Mouse (Mus musculus): Measurements from ENCODE around the gene Tmsb10.

The Tmsb10 gene

DNA sequence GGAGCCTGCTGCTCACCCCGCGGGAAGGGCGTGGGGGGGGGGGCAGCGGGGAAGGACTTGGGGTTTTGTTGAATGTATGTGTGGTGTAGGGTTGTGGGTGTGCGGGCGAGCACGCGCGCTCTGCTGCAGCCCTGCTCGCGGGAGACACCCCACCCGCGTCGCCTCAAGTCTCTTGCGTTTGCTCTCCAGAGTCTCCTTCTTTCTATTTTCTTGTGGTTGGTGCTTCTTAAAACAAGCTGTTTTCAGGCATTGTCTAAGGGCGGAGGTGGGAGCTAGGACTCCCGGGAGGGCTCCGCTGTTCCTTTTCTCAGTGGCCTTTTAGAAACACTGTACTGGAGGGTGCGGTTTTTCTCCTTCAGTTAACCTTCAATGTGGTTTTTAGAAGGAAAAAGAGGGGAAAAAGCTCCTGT lies at the start of gene Tmsb10:
Gene Tmsb10 (minus strand): TSS at position 87 of the 410 bp plus-strand sequence.
- no peak for DNase-seq (ENCODE audit: low spot score)

DNA sequence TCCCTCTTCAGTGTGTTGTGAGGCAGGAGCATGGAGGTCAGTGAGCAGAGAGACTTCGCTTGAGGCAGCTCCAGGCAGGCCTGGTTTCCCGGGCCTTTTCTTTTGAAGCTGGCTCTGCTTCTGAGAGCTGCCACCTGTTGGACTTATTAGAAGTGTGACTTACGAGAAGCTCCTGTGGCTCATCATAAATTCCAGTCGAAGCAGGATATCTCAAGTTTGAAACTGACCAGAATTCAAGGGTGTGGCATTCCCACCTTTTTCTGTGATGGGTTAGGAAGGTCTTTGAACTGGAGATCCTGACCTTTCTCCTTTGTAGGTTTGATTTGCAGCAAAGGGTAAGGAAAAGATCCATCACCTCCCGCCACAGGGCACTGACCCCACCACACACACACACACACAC lies 45.1 kb upstream of the Tmsb10 start:
- DNase-seq (ENCODE audit: low spot score) = no peak

DNA sequence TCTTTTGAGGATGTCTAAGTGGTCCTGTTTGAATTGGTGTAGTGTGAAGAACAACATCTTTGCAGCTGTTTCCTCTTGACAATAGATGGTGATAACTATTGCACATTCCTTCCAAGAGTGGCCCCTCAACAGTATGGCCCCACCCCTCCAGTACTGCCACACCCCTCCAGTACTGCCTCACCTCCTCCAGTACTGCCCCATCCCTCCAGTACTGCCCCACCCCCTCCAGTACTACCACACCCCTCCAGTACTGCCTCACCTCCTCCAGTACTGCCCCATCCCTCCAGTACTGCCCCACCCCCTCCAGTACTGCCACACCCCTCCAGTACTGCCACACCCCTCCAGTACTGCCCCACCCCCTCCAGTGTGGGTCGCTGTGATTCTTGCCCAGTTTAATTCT lies 43.8 kb upstream of the Tmsb10 start:
- DNase-seq (ENCODE audit: low spot score) = no peak

DNA sequence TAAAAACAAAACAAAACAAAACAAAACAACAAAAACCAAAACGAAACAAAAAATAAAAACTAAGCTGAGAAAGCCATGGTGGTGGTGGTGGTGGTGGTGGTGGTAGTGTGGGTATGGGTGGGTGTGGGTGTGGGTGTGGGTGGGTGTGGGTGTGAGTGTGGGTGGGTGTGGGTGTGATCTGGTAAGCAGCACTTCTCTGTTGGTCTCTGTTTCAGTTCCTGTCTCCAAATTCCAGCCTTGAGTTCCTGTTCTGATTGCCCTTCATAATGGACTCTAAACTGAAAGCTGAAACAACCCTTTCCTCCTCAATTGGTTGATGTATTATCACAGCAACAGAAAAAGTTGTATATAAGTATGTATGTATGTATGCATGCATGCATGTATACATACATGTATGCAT lies 40.3 kb upstream of the Tmsb10 start:
- DNase-seq (ENCODE audit: low spot score) = no peak

DNA sequence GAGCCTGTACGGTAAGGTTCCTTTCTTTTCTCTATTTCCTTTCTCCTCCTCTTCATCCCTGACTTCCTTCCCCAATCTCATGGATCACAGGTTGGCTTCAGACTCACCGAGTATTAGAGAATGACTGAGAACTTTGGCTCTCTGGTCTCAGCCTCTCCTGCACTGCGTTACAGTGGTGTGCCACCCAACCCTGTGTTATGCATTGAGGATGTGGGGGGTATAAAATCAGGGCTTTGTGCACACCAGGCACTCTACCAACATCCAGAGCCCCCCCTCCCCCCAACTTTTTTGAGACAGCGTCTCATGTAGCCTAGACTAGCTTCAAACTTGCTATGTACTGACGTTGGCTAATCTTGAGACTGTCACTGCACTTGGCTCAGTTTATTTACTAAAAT lies 35.1 kb upstream of the Tmsb10 start:
- no peak for DNase-seq (ENCODE audit: low spot score)

DNA sequence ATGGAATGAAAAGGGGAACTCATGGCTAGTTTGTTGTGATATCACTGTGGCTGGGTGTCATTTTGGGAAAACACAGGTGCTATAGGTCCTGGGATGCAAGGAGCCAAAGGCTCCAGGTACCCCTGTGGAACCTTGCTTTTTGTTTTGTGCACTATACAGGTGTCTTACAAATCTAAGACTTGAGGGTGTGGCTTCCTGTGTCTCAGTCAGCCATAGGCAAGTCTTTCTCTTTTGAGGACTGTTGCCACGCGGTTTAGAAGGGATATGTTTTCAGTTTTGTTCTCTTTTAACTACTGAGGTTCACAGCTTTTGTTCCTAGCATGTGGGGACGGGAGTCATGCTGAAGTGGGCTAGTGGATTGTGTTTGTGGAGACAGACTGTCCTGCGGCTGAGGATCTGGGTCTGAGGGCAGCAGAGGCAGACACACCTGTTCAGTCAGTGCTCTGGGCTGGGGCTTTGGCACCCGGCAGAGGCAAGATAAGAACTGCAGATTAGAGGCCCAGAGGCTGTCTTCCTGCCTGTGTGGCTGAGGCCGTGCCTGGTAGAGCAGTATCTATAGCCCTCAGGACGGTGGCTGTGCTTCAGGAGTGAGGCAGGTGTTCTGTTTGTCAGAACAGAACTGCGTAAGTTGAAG lies 34.6 kb upstream of the Tmsb10 start:
- no peak for DNase-seq (ENCODE audit: low spot score)

DNA sequence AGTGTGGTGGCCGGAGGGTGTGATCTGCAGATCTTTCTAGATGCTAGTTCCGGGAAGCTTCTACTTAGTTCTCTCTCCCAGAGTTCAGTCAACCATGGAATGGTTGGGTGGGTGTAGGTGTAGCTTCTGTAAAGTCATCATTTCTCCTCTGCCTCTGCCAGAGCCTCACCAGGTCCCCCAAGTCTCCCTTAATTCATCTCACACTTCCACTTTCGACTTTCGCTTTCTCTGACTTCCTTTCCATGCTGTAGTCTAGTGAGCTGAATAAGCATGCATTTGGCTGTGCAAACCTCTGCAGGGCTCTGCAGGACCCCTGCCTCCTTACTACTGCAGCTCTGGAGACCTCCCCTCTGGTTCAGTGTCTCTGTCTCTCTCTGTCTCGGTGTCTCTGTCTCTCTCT lies 31.7 kb upstream of the Tmsb10 start:
- DNase-seq (ENCODE audit: low spot score) = no peak

DNA sequence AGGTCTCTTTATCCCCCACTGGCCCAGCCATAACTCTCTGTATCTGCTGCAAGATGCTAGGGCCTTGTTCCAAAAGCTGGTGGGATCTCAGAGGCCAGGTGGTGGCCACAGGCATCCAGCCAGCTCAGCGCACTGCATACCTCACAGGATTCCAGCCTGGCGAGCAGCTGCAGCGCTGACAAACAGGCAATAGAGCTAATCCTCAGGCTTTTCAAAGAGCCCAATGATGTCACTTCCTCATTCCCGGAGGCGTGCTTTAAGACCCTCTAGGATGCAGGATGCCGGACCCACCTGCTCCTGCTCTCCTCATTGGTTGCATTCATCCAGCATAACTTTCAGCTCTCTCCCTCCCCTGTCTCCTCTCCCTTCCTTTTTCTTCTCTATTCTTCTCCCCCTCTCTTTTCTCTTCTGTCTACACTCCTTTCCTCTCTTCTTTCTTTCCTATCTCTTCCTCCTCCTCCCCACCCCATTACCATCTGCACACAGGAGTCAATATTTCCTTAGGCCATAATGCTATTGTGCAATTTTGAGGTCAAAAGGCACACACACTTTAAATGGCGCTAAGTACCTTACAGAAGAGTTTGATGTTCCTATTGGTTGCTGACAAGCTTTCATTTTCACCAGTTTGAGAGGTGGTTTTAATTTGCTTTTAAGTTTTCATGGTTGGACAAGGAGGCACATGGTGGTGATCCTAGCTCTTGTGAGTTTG lies 30.6 kb upstream of the Tmsb10 start:
- no peak for DNase-seq (ENCODE audit: low spot score)

DNA sequence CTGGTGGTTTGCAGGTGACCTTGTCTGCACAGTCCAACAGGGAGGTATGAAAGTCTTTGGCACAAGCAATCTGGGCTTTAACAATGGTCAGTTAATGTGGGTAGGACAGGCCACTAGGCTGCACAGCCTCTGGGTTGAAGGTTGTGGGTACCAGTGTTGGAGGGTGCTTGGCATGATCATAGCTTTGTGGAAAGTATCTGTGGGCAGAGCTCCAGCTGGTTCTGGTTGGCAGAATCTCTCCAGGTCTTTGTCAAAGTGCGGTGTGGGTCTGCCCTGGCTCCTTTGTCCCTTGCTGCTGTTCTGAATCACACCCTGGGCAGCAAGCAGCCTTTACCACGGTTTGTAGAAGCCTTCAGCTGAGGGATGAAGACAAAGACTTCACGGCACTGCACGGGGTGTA lies 24.0 kb upstream of the Tmsb10 start:
- DNase-seq (ENCODE audit: low spot score) = no peak

DNA sequence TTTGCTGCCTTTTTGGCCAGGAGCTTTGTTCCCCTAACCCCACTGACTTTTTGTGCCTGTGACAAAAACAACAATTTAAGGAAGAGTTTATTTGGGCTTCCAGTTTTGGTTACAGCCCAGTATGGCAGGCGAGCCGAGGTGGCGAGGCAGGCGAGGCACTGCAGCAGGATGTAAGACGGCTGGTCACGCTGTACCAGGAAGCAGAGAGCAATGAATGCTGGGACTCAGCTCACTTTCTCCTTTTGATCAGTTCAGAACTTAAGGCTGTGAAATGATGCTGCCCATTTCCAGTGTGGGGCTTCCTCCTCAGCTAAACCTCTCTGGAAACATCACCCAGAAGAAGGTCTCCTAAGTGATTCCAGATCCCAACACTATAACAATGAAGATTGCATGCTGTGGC lies 23.3 kb upstream of the Tmsb10 start:
- no peak for DNase-seq (ENCODE audit: low spot score)

DNA sequence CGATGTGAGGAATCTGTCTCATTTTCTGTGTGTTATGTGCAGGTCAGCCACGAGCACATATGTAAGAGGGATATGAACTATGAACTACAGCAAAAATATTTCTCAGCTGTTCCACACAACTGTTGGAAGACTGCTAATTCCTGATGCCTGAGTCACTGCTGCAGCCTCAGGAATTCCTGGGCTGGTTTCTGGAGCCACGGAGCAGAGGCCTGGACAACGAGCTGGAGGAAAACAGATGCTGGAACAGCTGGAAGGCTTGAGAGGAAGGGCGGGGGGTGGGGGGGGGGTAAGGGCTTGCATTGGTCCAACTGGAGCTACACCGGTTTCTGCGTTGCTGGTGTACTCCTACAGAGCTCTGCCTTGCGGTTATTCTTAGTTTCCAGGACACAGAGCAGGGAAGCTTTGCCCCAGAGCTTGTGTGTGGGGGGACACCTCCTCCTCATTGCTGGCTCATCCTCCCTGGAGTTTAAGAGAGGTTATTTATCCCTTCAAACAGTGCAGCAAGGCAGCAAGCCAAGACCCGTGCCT lies 22.6 kb upstream of the Tmsb10 start:
- DNase-seq (ENCODE audit: low spot score) = peak; percentile 60

DNA sequence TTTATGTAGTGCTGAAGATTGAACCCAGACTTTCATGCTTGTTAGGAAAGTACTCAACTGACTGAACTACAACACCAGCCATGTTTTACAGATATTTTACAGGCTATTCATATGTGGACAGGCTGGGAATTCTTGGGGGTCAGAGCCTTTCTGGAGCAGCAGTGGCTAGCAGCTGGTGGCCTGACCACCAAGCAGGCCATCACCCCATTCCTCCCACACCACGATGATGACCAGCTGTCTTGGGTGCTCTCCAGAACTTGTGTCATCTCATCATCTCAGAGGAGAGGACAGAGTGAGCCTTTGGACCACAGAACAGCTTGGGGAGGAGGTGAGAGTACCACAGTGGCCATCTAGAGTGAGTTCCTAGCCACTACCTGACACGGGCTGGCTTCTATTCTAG lies 18.3 kb upstream of the Tmsb10 start:
- no peak for DNase-seq (ENCODE audit: low spot score)

DNA sequence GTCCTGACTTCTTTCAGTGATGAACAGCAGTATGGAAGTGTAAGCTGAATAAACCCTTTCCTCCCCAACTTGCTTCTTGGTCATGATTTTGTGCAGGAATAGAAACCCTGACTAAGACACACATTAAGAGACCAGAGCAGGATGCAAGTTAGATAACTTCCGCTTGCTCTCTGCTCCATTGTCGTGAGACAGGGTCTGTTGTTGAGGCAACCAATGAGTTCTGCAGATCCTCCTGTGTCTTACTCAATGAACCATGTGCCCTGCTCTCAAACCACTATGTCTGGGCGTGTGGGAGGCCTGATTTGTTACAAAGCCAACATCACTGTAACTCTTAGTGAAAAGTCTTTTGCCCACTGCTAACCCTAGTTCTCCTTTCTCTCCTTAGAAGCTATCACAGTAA lies 12.5 kb upstream of the Tmsb10 start:
- DNase-seq (ENCODE audit: low spot score) = no peak

DNA sequence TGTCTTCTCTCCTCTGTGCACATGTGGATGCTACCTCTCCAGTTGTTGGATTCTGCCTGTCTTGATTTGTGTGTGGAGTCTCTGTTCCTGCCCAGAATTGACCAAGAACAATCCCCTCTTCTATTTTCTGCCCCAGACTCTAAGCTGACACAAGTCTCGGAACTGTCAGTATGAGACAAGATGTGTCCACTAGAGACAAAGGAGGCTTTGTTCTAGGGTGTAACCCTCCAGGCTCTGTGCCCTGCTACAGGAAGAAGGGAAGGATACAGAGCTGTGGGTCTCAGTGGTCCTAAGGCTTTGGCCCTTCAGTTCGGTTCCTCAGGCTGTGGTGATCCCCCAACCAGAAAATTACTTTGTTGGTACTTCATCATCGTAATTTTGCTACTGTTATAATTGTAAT lies 11.2 kb upstream of the Tmsb10 start:
- DNase-seq (ENCODE audit: low spot score) = no peak

DNA sequence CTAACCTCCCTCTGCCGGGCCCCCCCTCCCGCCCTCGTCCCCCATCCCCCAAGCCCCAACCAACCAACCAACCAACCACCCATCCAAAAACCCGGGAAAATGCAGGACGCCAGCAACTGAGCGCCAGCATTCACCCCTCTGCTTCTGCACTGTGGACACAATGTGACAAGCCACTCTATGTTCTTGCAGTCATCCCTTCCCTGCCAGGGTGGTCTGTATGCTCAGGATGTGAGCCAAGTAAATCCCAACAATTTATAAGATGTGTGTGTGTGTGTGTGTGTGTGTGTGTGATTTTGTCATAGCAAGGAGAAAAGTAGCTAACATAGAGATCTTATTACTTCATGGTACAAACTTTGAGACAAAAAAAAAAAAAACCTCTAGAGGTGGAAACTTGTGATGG lies 6.7 kb upstream of the Tmsb10 start:
- DNase-seq (ENCODE audit: low spot score) = no peak

DNA sequence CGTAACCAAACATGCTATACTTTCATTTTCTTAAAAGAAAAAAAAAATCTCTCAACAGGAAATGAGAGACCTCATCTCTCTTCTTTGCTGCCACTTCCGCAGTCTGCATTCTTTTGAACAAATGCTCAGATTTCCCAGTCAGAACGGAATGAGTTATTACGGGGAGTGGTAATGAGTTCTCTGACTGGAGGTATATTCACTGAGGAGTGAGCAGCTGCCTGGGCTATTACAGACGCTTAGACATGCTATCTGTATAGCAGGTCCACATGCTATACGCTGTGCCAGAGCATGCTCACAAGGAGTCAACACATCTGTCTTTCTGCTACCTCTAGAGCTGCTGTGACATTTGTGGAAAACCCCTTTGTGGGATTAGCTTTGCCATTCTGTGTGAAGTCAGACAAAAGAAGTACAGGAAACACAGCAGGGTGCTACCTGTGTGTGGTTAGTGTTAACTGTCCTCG lies 3.8 kb upstream of the Tmsb10 start:
- no peak for DNase-seq (ENCODE audit: low spot score)

DNA sequence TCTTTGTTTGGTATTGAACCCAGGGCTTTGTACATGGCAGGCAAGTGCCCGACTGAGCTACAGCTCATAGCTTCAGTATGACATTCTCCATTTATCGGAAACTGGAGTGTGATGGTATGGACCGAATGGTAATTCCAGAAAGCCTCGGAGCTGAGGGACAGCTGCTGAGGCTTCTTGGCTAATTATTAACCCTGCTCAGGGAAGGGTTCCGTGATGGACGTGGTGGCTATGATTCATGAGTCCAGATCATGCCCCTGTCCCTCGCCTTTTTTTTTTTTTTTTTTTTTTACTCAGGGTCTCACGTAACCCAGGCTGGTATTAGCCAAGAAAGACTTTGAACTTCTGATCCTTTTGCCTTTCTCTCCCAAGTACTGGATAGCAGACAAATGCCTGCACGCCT lies 3.1 kb upstream of the Tmsb10 start:
- no peak for DNase-seq (ENCODE audit: low spot score)

DNA sequence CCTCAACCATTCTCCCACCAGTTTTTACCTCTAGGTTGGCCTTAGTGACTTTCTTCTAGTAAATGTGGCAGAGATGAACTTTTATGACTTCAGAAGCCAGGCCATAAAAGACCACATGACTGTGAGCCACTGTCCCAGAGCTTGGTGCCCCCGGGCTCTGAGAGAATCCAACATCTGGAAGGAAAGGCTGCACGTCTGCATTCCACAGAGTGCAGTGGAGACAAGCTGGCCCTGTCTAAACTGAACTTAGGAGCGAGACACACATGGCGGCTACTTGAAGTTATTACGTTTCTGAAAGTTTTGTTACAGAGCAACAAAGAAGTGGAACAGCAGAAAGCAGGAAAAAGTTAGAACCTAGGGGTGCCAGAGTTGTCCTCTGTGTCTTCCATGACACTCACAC lies 2.1 kb upstream of the Tmsb10 start:
- DNase-seq (ENCODE audit: low spot score) = no peak

DNA sequence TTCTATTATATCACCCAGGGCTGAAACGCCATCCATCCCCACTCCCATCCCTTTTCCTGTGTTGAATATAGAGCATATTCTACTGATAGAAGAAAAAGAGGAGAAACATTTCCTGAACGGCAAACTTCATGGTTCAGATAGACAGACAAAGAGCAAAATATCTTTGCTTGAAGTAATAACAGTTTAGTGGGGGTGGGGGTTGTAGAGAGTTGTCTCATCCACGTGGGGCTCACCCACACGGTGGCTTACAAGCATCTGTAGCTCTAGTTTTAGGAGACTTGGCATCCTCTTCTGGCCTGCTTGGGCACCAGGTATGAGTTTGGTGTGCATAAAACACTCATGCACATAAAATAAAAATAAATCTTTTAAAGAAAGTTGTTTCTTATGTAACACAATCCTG lies 627 bp upstream of the Tmsb10 start:
- no peak for DNase-seq (ENCODE audit: low spot score)

DNA sequence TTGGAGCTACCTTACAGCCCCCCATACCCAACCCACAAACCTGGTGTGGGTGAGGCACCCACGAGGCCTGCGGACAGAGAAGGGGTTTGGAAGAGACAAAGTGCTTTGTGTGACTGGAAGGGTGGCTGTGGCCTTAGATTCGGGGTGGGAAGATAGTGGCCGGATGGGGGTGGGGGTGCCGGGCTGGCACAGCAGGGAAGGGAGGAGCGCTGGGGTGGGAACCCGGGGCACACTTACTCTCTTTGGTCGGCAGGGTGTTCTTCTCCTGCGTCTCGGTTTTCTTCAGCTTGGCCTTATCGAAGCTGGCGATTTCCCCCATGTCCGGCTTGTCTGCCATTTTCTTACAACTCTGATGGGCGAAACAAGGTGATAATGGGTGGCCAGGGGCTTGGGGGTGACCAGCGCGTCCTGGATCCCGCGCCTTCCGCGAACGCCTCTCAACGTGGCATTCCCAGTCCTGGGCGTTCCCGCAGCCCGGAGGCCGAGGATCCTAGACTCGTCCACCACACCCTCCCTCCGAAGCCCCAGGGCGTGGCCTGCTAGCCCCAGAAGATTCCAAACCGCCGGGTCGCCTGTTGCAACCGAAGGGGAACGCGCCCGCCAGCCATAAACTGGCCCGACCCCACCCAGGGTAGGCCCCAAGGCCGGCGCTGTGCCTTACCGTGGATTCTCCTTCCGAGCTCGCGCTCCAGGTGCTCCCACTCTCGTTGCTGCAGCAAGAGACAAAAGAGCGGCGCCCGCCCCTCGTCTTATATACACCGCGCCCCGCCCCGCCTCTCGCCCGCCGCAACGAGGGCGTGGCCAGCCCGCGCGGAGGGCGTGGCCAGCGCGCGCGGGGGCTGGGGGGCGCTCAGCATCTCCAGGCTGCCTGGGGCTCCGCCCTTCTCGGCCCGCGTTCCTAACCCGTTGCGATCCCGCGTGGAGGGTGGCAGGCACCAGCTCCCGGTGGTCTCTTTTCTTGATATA lies 589 bp downstream of the Tmsb10 start:
- DNase-seq (ENCODE audit: low spot score) = peak; percentile 91

DNA sequence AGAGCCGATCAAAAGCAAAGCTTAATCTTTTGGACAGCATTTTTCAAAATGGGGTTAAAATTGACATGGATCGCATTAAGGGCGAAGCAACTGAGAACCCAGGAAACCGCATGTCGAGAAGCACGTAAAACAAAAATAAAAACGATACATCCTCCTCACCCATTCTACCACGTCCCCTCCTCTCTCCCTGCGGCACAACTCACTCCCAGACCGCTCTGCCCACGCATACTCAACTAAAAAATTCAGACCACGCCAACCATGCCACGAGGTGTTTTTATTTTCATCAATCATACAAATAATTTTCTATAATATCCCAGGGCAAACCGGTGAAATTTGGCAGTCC lies 1.5 kb downstream of the Tmsb10 start:
- DNase-seq (ENCODE audit: low spot score) = no peak

DNA sequence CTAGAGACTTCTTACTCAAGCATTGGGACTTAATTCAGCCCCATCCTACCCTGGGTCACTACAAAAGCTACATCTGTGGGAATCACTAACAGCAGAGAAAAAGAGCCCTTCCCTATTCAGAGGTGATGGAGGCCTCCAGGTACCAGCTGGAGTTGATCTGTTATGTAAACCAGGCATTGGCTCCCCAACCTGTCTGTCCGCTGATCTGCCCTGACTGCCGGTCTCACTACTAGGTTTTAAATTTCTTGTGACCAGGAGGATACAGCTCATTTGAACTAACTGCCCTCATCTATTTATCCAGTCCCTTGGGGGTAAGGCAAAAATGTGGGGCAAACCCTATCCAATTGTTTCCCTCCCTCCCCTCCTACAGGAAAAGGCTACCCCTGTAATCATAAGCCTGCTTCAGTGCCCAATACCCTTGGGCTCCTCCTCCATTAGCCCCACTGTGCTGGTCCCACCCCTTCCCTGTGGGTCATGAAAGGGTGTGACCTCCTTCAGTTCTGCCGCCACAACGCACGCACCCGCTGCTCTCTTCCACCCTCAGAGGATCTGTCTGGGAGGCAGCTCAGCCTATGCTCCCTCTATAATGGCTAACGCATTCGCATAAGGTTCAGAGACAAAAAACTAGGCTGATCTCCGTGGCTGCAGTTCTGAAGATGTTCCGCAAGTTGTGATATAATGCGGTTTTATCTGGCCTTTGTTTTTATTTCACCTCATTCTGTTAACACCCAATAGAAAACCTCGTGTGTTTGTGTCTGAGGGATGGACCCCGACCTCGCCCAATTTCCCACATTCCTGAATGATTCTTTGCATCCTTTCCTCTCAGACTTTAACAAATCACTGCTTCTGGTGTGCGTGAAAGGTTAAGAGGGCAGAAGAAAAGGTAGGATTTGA lies 2.1 kb downstream of the Tmsb10 start:
- peak; percentile 42 for DNase-seq (ENCODE audit: low spot score)

All from ovary, postnatal 36 days (tissue).